Mouse (Mus musculus) CD4-positive, CD25-positive, alpha-beta regulatory T cell, adult 2 months (primary cell): Measurements from ENCODE around the gene Gstt2.

Experiments
- DNase-seq: peaks from one replicate; pipeline ENCODE4 v3.0.0-alpha.2; 2012; ENCODE audit warnings: low read depth, low spot score

Gene Gstt2

DNA sequence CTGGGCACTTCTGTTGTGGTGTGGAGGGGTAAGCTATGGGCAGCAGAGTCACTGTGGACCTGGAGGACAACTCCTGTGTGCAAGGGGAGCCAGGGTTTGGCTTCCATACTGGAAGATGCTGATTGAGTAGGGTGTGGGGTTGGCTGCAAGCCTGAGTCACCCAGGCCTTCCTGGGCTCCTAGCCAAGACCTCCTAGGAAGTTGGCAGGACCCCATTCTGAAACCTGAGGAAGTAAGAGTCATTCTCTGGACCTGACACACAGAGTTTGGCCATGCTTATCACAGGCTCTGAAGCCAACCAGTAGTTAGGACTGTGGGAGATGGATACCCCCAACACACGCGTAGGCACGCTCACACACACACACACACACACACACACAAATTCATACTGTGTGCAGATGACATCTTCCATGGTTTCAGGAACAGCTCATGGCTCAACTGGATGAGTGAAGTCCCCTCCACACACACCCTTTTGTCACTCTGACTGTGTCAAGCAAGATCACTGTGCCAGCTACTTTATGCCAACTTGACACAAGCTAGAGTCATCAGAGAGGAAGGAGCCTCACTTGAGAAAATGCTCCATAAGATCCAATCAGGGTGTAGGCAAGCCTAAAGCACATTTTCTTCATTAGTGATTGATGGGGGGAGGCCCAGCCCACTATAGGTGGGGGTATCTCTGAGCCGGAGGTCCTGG is 9.4 kb downstream of the Gstt2 start:
- no peak for DNase-seq

GRCm38 (mm10) chr10:75824530-75824929 is 12.7 kb downstream of the Gstt2 start:
- DNase-seq = no peak

- DNase-seq = no peak
Observed at GRCm38 (mm10) chr10:75823782-75824181, 13.4 kb downstream of the Gstt2 start.

DNA sequence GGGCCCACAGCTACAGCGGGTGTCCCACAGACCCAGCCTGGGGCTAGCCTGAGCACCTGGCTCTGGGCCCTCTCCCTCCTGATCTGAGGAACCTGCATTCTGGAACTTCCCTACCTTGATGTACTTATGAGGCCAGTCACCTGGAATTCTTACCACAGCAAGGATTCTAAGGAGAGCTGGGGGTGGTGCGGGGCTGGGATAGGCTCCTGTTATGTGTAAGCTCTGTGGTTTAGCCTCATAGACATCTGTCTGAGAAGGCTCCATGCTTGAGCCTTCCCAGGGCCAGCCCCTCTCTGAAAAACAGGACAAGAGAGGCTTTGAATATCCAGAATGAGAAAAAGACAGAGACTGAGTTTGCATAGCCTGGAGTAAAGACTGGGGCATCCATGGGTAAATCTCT is 14.8 kb downstream of the Gstt2 start, which contains the start of gene Gstt4:
Gstt4 (minus strand) TSS at position 101 of the 400 bp plus-strand sequence.
- no peak for DNase-seq

- no peak for DNase-seq
Observed at GRCm38 (mm10) chr10:75819882-75820281, 17.3 kb downstream of the Gstt2 start.

DNA sequence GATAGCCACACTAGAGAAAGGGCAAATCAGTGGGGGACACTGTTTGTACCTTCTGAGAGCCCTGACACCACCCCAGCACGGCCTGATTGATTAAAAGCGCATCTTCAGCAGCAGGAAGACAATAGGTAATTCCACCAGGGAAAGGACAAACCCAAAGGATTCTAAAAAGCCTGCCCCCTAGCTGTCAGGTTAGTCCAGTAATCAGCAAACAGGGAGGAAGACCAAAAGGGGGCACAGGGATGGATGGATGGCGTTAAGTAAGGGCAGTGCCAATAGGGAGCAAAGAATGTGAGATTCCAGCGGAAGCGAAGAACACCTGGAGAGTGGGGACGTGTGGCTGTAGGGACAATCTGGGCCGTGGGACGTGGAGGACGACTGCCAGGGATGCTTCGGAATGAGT is 18.6 kb downstream of the Gstt2 start:
- DNase-seq = no peak

GRCm38 (mm10) chr10:75804217-75804616 is 33.0 kb downstream of the Gstt2 start:
- no peak for DNase-seq

- peak; percentile 30 for DNase-seq
Observed at GRCm38 (mm10) chr10:75798176-75798696, 39.0 kb downstream of the Gstt2 start, which contains the start of gene Gstt1. TSS of gene Gstt1 (minus strand) at chr10:75798584.

GRCm38 (mm10) chr10:75797619-75798175 is 39.5 kb downstream of the Gstt2 start:
- DNase-seq = peak; percentile 50

DNA sequence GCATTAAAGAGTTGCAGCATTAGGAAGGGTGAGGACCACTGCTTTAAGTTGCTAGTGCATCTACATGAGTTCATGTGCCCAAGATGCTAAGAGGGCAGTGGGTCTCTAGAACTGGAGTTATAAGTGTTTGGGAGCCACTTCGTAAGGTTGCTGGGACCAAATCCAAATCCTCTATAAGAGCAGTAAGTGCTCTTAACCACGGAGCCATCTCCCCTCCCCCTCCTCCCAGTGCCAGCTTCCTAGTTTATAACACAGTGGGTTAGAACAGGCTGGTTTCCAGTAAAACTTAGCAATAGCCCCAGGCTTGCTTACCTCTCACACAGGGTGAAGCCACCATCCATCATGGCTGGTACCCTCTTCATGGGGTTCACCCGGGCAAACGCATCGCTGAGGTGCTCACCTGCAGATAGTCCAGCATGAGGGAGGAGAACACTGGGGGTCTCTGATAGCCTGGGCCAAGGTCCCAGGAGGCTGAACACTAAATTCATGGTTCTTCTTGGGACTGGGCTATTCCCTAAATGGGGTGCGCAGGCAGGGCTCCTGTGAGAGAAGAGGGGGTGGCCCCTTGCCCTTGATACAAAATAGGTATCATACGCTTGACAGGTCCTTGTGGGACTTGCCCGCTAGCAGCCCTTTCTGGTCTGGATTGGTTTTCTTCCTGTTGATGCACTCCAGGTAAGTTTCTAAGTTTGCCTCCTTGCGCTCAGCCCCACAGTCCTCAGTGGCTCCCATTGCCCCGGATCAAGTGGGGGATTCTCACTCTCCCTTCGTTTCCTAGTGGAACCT is 40.3 kb downstream of the Gstt2 start:
- DNase-seq = no peak

DNA sequence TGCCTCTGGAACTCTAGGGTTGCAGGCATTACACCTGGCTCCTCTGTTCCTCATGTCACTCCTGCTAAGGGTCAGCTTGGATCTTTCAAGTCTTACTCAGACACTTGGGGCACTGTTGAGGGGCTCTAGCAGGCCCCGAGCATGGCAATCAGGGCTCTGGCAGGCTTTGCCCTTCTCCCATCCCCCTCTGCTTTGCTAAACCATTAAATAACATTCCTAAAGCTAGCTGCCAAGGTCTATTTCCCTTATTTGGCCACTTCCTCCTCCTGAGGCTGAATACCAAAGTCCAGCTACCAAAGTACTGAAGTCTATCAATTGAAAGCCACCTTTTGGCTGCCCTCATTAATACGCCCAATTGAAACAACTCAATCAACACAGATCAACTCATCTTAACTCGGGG is 42.3 kb downstream of the Gstt2 start:
- no peak for DNase-seq

GRCm38 (mm10) chr10:75790773-75791172 is 46.5 kb downstream of the Gstt2 start:
- peak; percentile 52 for DNase-seq

GRCm38 (mm10) chr10:75789841-75790240 is 47.4 kb downstream of the Gstt2 start:
- no peak for DNase-seq

DNA sequence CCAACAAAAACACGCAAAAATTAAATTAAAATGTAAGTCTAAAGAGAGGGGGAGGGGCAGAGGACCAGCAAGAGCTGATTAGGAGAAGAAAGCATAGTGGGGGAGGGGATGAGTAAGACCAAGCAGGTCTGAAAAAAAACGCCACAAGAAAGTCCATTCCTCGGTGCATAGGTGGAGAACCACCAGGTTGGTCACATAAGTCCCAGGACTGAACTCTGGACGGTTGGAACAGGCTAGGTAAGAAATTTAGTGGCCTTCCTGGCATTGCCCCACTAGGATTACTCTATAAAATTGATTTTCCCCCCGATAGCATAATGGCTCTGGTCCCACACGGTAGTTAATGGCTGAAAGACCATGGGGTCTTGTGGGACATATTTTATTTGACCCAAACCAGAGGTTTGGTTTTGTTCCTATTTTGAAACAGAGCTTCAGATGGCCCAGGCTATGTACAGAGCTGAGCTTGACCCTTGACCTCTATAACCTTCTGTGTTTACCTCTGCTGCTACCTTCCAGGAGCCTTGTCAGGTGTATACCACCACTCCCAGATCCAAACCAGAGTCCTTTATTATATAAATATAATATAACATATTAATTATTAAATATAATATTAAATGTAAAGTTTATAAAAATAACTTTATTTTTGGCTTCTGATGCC is 48.0 kb downstream of the Gstt2 start:
- DNase-seq = no peak

DNA sequence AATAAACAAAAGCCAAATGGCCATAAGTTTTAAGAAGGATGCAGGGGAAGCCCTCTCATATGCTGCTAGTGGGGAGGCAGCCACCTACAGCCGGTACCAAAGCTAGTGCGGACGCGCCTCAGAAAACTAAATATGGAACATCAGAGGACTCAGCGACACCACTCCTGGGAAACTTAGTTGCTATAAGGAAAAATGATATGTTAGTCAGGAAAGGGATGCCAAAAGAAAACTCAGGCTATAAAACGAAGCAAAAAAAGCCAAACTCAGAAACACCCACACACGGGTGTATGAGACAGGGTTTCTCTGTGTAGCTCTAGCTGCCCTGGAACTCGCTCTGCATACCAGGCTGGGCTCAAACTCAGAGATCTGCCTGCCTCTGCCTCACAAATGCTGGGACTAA is 48.9 kb downstream of the Gstt2 start:
- no peak for DNase-seq

DNA sequence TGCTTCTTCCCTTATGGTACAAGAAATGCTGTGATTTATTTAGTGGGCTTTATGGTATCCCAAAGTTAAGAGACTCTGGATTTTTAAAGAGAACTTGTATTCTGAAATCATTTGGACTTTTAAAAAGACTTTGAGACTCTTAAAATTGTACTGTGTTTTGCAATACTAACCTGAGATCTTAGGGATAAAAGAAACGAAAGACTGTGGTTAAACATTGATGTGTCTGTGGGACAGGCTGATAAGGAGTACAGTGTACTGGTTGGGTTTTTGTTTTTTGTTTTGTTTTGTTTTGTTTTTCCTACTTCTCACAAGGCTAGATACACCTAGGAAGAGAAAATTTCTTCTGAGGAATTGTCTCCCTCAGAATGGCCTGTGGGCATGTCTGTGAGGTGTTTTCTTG is 51.8 kb downstream of the Gstt2 start:
- no peak for DNase-seq
